Mouse (Mus musculus) kidney, postnatal 14 days (tissue): ENCODE results near the gene Zfp715.
A peak's percentile ranks its signal among the peaks of the same experiment; 100 is the strongest.
"Not testable (repeated sequence)": the region's sequence is repeated elsewhere in the genome, so short reads cannot be mapped to it uniquely, and the experiment has no call there.

Experiments used
- DNase-seq: peaks from one replicate; pipeline ENCODE4 v3.0.0; 2022; ENCODE audit warnings: mixed read lengths

Gene Zfp715

GRCm38 (mm10) chr7:43282859-43283595 lies 30.1 kb downstream of the Zfp715 start:
- DNase-seq = peak; percentile 76

DNA sequence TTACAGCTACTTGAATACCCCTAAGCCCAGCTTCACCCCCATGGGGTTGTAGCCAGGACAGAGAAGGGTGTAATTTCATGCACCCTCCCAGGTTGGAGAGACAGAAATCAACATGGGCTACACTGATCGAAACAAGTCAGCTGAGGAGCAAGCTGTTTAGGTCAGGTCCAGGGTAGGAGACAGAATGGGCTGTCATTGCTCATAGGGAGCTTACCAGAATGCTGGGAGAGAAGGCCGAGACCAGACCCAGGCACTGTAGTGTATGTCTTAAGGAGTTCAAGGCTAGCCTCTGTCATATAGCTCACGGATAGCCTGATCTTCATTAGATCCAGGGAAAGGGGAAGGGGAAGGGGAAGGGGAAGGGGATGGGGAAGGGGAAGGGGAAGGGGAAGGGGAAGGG lies 30.6 kb downstream of the Zfp715 start:
- no peak for DNase-seq

DNA sequence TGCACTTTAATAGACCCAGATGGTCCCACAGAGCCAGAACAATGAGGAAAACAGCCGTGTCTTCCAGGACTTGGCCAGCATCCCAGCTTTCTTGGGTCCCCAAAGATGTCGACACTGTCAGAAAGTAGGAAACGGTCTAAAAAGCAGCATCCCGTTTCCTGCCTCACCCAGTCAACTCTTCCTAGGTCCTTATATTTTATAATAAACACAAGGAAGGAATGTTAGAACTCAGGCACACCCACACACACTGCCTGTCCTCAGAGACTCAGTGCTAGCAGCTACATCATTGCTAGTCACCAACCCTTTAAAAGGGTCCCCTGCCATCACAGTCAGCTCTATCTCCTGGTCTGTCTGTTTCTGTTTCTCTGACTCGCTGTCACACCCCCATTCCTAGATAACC lies 35.7 kb downstream of the Zfp715 start:
- DNase-seq = peak; percentile 26

GRCm38 (mm10) chr7:43276178-43276577 lies 36.9 kb downstream of the Zfp715 start:
- DNase-seq = not testable (repeated sequence)

DNA sequence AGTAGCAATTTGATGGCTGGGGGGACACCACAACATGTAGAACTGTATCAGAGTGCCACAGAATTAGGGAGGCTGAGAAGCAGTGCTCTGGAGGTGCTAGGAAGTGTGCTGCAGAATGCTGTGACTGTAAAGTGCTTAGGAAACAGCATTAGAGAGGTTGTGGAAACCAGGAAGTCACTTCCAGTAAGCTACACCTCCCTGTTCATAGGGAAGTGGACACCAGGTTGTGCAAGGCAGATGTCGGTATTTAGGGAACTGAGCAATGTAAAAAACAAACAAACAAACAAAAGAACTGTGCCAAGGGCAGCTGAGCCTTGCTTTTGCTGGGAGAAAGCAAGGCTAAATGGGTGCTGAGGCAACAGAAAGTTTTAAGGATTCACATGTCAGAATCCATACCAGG lies 39.6 kb downstream of the Zfp715 start:
- DNase-seq = no peak

DNA sequence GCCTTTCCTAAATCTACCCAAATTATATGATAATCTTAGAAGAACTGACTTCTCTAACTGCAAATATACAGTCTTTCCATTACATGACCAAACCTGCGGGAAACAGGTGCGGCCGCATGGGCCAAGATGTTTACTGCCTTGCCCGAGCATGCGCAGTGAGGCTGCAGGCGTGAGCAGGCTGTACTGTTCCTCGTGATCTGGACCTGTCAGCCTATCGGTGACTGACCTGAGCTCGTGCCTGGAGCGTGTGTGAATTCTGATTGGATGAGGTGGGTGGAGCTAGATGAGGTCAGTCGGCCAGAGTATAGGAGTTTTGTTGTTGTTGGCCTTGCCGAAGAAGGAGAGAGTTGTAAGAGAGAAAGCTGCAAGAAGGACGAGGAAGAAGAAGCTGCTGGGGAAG lies 45.7 kb downstream of the Zfp715 start:
- DNase-seq = not testable (repeated sequence)

GRCm38 (mm10) chr7:43253540-43253939 lies 59.6 kb downstream of the Zfp715 start:
- DNase-seq = no peak

- DNase-seq = not testable (repeated sequence)
These were observed 62.4 kb downstream of the Zfp715 start for GRCm38 (mm10) chr7:43250718-43251117.
